ENCODE assay signal across 14 mouse cellular contexts in the genomic region with DNA sequence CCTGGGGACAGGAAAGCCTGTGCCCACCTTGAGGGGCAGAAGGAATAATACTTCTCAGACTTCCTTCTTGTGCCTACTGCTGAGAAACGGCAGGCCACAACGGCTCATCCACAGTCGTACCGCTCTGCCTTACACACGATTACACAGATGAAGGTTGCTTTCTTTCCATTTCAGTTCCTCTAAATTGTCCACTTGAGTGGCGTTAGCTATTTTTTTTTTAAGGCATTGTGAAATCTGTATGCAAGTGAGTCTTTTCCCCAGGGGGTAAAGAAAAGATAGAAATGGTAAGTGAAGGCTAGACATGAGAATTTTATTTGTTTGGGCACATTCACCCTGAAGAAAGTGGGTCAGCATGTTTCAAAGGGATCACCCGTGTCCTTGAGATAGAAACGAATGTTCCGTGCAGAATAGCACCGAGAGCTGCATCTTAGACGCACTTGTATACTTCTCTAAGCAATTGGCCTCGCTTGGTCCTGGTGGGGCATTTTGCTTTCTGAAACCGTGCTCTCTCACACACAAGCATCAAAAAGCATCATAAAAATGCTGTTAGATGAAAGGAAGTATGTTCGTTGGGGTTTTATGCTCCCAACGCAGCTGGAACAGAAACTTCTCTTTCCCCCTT. TPM values are rescaled to one million over a fixed set of nuclear protein-coding genes. Genes with fewer than 3 reads are reported as not detected.
DNase-seq lines count a peak whose midpoint lies in the region; ATAC-seq lines count a peak whose summit lies in the region.
"Had no signal": no experiment of that assay in that cellular context is flagged by ENCODE, and none has a peak within 500 bp of the region (broad histone marks: within the 10 kb centered on the region; RNA-seq: fewer than 3 reads in every experiment).

No protein-coding gene starts in this region.

- no peak; the same call in 1 of the 2 replicates for ATAC-seq in midbrain, embryonic 14.5 days (ENCODE audit: low FRiP score, low TSS enrichment)
- no peak for ATAC-seq in megakaryocyte-erythroid progenitor cell, adult 5-6 weeks (replicated peaks; ENCODE audit: low FRiP score, low TSS enrichment, poor library complexity, severe bottlenecking)
- ATAC-seq in heart, embryonic 12.5 days (ENCODE audit: insufficient number of reproducible peaks, low FRiP score) = no peak

- peak; percentile 16 for DNase-seq in adrenal gland, postnatal 10 days
- DNase-seq in adrenal gland, postnatal 25 days = no peak
- peak; percentile 5 for DNase-seq in adipocyte (ENCODE audit: low spot score)
- no peak for DNase-seq in hindbrain, embryonic 10.5 days (ENCODE audit: low spot score)
- peak; percentile 66 for DNase-seq in midbrain, embryonic 14.5 days
- no peak for DNase-seq in urinary bladder, postnatal 25 days (ENCODE audit: low spot score)
- DNase-seq: B cell, adult 2 months; kidney, adult 18-20 months; layer of hippocampus, postnatal 36 days had no signal

- peaks cover 4% of the 10 kb centered on the region; the same call in 1 of the 2 replicates for H3K27me3 ChIP-seq in hindbrain, embryonic 10.5 days (ENCODE audit: insufficient read depth, poor library complexity, severe bottlenecking)
- no peaks in the 10 kb centered on the region for H3K27me3 ChIP-seq in midbrain, embryonic 14.5 days (ENCODE audit: control insufficient read depth, insufficient read depth, low read length)
- 0 out of 2 replicates have a peak, but pooled peaks cover 14% of the 10 kb centered on the region for H3K27me3 ChIP-seq in heart, embryonic 12.5 days (replicated peaks)
- H3K27me3 ChIP-seq: lung, embryonic 15.5 days had no signal

- H3K4me3 ChIP-seq in hindbrain, embryonic 10.5 days = no peak overlapping the region
- no peak overlapping the region for H3K4me3 ChIP-seq in midbrain, embryonic 14.5 days (replicated peaks; ENCODE audit: low read depth, low read length)
- H3K4me3 ChIP-seq in heart, embryonic 12.5 days = no peak overlapping the region
- H3K4me3 ChIP-seq: heart, embryonic 13.5 days; lung, embryonic 15.5 days had no signal

- no peaks in the 10 kb centered on the region for H3K36me3 ChIP-seq in hindbrain, embryonic 10.5 days
- H3K36me3 ChIP-seq in midbrain, embryonic 14.5 days (ENCODE audit: control insufficient read depth, insufficient read depth, low read length) = no peaks in the 10 kb centered on the region
- H3K36me3 ChIP-seq in heart, embryonic 12.5 days = no peaks in the 10 kb centered on the region
- H3K36me3 ChIP-seq: heart, embryonic 13.5 days; lung, embryonic 15.5 days had no signal

- peak overlapping the region; percentile 7; the same call in 1 of the 2 replicates for H3K9ac ChIP-seq in midbrain, embryonic 14.5 days (replicated peaks; ENCODE audit: low read length)
- H3K9ac ChIP-seq in heart, embryonic 12.5 days = no peak overlapping the region
- H3K9ac ChIP-seq: heart, embryonic 13.5 days; lung, embryonic 15.5 days had no signal

- H3K4me1 ChIP-seq in hindbrain, embryonic 10.5 days (replicated peaks) = peaks cover 37% of the 10 kb centered on the region
- peaks cover 40% of the 10 kb centered on the region for H3K4me1 ChIP-seq in midbrain, embryonic 14.5 days (ENCODE audit: control insufficient read depth, insufficient read depth, low read length)
- H3K4me1 ChIP-seq in heart, embryonic 12.5 days (replicated peaks) = no peaks in the 10 kb centered on the region

- H3K4me2 ChIP-seq in midbrain, embryonic 14.5 days (ENCODE audit: low read length) = peak overlapping the region; percentile 36
- H3K4me2 ChIP-seq in heart, embryonic 12.5 days = no peak overlapping the region
- H3K4me2 ChIP-seq: heart, embryonic 13.5 days; lung, embryonic 15.5 days had no signal

- 53% methylated on average over 15 of the region's 15 CpGs for WGBS in hindbrain, embryonic 10.5 days
- WGBS in midbrain, embryonic 14.5 days = 27% methylated on average over 15 of the region's 15 CpGs
- 80% methylated on average over 15 of the region's 15 CpGs for WGBS in heart, embryonic 12.5 days

- peak overlapping the region; percentile 53; the same call in 1 of the 2 replicates for H3K27ac ChIP-seq in hindbrain, embryonic 10.5 days
- peak overlapping the region; percentile 69 for H3K27ac ChIP-seq in midbrain, embryonic 14.5 days (replicated peaks; ENCODE audit: low read depth, low read length)
- no peak overlapping the region for H3K27ac ChIP-seq in heart, embryonic 12.5 days (ENCODE audit: poor library complexity, severe bottlenecking)
- H3K27ac ChIP-seq: heart, embryonic 13.5 days; lung, embryonic 15.5 days had no signal

- no peaks in the 10 kb centered on the region for H3K9me3 ChIP-seq in hindbrain, embryonic 10.5 days
- H3K9me3 ChIP-seq in midbrain, embryonic 14.5 days (ENCODE audit: control insufficient read depth, low read length) = no peaks in the 10 kb centered on the region
- H3K9me3 ChIP-seq in heart, embryonic 12.5 days (replicated peaks) = no peaks in the 10 kb centered on the region
- H3K9me3 ChIP-seq: heart, embryonic 13.5 days; lung, embryonic 15.5 days had no signal

RNA-seq across cellular contexts. Expression of a gene that starts 46.3 kb away (rescaled TPM):
- not detected for total RNA-seq in adrenal gland, postnatal 10 days (2021)
- not detected in 2 replicates for total RNA-seq in adrenal gland, postnatal 25 days (2021)
- not detected in 2 replicates for polyA plus RNA-seq in hindbrain, embryonic 10.5 days (2016; fragmentation: Nextera tagmentation; extraction: Ambion mirVana)
- polyA plus RNA-seq in midbrain, embryonic 14.5 days (2014; fragmentation: Nextera tagmentation; extraction: Ambion mirVana) = not detected in 2 replicates
- total RNA-seq in megakaryocyte-erythroid progenitor cell, adult 5-6 weeks (2014; fragmentation: Nextera tagmentation) = not detected in 2 replicates
- total RNA-seq in megakaryocyte-erythroid progenitor cell, adult 5-6 weeks (2017) = not detected in 2 replicates
- polyA plus RNA-seq in heart, embryonic 12.5 days (2016; fragmentation: Nextera tagmentation; extraction: Ambion mirVana) = not detected in 2 replicates
- total RNA-seq: layer of hippocampus, postnatal 36 days had no signal
- polyA plus RNA-seq: embryonic facial prominence, embryonic 11.5 days; heart, embryonic 13.5 days; lung, embryonic 15.5 days had no signal

Comparison
In these comparisons a context has a peak if more than half of its experiments do, and no peak if none do; other contexts are left out.
1. DNase-seq: peak in adrenal gland, postnatal 10 days (single experiment), adipocyte (single experiment) and midbrain, embryonic 14.5 days (single experiment); none in adrenal gland, postnatal 25 days (single experiment), hindbrain, embryonic 10.5 days (single experiment) and urinary bladder, postnatal 25 days (single experiment).